Mouse (Mus musculus) right cerebral cortex, adult 18-20 months (tissue): Measurements from ENCODE around the gene Gm3646.

Experiments
- DNase-seq: peaks from one replicate; pipeline ENCODE4 v3.0.0; 2022; ENCODE audit warnings: mixed read lengths

Gene Gm3646

GRCm38 (mm10) chr1:39779111-39779980 is 25.8 kb downstream of the Gm3646 start:
- no peak for DNase-seq

- DNase-seq = peak; percentile 9
These were observed 31.0 kb downstream of the Gm3646 start for GRCm38 (mm10) chr1:39773991-39774729.

DNA sequence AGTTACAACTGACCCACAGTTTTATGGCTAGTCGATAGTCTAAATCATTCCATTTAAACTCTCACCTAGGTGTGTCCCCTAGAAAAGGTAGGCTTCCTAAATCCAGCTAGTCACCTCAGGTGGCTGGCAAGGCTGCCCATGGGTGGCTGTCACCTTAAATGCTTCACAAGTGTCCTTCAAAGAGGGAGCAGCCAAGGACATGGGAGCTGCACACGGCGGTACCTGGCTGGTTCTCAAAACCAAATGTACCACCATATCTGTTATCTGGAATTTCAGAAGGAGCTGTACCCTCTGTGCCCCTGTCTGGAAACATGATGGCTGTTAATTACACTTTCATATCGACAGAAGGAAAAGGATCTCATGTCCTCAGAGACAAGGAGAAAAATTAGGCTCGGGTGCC is 31.6 kb downstream of the Gm3646 start:
- DNase-seq = no peak

DNA sequence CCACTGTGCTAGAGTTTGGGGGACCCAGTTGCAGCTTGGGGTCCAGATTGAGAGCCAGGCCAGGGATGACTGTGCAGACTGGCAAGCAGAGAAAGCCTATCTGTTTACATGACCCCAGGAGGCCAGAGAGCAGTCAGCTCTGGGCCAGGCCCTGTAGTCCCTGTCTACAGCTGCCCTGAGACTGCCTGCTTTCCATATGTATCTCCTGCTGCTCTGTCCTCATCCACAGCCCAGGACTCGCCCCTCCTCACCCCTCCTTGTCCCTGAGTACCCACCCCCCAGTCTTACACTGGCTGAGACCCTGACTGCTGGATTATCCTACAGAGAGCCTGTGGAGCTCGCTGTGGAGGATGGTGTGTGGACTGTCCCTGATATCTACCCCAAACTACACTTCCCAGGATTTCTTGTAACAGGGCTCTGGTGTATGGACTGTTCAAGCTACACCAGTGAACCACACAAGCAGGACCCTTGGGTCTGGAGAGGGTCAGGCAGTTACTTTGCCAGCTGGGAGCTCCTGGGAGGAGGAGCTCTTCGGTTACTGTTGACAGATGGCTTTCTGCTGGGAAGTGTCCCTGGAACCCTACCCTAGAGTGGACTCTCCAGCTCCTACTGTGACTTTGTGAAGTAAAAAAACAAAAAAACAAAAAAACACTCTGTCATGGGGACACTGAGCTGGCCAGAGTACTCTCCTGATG is 32.6 kb downstream of the Gm3646 start:
- no peak for DNase-seq

GRCm38 (mm10) chr1:39770436-39770835 is 34.7 kb downstream of the Gm3646 start:
- DNase-seq = no peak

DNA sequence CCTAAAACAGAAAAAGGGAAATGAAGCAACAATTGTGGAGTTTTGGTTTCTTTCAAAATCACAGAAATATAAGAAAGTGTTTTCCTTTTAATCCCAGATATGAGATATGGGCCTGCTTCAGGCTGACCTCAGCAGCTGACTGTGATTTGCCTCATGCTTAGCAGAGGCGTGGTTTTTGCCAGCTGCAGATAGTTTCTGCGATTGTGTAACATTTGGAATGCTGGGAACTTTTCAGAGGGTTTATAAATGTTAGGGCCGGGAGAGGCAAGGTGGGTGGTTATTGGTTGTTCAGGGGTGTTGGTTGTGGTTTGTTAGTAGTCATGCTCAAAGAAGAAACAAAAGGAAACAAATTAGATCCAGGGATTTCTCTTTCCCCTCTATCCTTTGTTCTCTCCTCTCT is 37.1 kb downstream of the Gm3646 start:
- no peak for DNase-seq

DNA sequence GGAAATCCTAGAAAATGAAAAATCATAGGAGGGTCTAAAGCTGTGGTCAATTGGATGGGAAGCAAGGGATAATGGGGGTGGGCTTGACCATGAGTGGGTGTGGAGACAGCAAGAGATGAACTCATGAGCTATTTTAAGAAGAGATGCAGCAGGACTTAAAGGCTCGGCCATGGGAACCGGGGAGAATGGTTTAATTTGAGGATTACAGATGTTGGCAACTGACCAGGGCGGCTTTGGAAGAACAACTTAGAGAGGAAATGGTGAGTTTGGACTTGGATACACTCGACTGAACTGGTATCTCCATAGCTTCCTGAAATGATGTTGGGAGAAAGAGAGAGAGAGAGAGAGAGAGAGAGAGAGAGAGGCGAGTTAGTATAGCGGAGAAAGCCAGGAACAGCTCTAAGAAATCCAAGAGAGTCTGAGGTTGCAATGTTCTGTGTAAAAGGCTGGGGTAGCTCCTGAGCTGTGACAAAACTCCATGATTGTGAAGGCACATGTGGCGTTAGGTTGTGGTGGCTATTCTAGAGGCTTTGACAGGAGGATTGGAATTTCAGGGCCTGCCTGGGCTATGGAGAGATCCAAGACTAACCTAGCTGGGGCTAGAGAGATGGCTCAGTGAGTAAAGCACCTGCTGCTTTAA is 39.2 kb downstream of the Gm3646 start:
- DNase-seq = no peak

DNA sequence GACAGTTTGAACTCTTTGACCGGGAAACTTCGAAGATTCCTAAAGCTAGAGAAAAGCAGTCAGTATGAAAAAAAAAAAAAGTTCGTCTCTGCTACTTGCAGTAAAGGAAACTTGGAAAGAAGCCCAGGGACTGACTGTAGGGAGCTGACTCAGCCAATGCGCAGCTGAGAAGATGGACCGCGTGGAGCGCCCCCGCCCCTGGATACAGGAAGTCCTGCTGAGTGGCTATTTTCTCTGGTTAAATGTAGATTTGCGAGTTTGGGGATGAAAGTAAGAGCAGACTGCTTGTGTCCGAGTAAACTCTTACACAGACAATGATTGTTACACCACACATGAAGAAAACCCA is 43.1 kb downstream of the Gm3646 start:
- peak; percentile 87 for DNase-seq

DNA sequence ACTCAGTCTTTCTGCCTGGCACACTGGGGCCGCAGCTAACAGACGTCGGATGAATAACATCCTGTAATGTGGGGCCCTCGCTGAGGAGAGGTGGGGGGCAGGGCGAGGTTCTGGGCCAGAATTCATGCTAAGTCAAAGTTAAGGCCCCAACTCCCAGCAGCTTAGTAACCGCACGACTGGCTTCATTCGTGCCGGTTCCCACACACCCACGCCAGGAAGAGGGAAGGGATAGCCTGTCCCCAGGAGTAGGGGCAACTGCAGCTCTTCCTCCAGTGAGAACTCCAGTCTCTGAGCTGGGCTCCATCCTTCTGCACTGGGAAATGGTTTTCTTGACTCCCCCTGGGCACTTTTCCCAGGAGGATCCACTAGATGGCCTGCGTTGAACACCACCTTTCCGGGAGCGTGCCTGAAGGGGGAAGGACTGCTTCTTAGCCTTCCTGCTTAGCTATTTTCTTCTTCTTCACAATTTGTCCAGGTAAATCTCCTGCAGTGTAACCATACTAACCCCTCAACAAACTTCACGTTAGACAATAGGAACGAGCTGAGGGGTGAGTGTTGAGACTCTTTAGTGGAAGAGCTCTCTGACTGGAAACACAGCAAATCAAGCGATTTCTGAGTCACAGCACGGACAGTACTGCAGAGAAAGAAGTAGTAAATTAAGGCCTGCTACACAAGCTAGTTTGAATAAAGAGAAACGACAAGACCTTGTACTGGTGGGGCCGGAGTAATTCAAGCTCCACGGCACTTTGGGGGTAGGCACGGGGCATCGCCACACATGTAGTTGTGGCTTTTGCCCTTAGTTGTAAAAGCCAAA is 43.7 kb downstream of the Gm3646 start:
- peak; percentile 71 for DNase-seq

DNA sequence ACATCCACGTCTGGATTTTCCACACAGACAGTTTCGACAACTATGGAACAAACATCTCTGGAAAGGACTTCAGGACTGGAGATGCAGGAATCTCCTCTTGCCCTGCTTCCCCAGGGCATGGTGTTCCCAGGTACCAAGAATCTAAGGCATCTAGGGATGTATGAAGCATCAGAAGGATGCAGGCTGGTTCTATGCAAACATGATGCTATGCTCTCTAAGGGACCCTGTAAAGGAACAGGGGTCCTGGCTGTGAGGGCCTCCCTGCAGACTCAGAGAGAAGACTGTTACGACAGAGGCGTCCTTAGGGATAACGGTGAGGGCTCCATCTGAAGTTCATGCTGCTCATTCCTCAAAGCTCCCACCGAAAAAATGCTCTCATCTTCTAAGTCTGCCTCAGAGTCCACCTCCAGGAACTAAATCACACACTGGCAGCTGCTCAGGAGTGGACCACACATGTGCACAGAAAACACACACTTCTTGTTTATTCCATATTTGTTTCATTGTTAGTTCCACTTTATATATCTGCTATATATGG is 44.9 kb downstream of the Gm3646 start:
- DNase-seq = no peak

GRCm38 (mm10) chr1:39759231-39760175 is 45.6 kb downstream of the Gm3646 start:
- no peak for DNase-seq

DNA sequence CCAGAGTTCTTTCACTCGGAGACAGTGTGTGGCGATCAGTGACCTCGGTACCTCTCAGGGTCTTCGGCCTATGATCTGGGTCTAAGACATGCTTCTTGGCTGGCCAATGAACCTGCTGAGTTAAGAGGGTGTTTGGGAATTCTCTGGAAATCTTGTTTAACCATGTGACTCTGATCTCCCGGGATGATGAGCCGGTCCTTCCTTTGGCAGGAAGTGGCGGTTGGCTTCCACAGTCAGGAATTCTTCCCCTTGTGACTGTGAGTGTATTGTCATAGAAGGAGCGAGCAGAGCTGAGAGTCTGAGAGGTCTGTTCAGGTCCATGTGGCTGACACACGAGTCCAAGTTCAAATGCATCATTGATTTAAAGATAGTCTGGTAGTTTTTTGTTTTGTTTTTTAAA is 46.9 kb downstream of the Gm3646 start:
- no peak for DNase-seq

DNA sequence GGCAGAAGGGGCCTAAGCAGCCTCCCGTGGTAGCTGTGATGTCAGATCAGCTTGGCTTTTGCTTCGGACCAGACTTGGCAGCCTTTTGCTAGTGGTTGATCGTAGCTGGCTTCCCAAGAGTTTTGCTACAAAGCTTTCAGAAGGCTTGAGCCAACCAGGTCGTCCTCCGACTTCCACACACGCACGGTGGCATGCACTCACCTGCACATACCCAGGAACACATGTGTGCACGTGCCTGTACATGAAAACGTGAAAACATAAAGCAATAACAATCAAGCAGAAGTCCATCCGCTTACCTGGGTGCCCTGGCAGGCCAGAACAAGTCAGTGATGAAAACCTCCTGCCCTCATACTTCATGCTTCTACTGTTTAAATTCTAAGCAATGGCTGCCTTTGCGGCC is 48.2 kb downstream of the Gm3646 start:
- no peak for DNase-seq

DNA sequence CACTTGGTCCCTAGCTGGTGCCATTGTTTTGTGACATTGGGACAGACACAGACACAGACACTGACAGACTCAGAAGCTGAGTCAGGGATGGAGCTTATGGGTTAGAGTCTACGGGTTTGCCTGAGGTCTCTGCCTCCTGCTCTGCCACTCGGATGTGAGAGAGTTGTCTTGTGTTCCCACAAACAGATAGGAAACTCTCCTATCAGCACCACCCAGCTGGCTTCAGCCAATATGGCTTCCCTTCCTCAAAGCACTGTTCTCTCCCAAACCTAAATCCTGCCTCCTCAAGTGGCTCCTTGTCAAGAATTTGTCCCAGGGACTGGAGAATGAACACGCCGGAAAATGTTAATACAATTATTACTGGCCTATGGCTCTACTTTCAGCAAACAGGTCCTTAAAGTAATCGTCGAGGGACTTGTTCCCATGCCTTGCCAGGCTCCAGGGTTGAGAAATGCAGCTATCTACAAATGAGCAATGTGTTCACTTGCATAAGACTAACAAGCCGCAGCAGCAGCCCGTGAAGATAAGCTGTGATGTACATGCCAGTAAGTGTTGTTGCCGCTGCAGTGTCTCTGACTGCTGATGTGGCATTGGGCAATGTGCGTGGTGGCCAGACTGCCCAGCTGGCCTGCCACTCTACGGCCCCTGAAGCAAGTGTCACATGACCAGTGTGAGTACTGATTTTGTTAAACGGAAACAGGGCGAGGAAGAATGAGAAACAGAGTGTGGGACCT is 50.7 kb downstream of the Gm3646 start:
- no peak for DNase-seq
